Mouse (Mus musculus): ENCODE results near the gene Acox3.

DNA sequence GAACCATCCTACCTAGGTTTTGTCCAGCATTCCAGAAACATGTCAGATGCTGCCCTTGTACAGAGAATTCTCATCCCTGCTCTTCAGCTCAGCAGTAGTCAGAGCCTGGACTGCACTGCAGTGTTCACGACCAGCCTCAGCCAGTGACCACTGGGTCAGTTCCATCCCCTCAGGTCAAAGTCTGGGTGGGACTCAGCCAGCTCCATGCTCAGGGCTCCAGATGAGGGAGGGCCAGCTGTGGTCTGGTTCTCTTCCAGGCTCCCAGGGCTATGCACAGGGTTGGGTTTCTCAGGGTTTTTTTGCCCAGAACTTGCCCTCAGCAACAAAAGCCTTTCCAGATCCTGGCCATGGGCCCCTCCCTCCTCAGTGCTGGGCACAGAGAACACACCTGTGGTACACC is 45.4 kb upstream of the Acox3 start:
- TF ChIP-seq EP300 (optimal IDR thresholded peaks at IDR 0.05) (no peak), CTCF (IDR thresholded peaks at IDR 0.05; ENCODE audit: low read depth) (no peak)
